8 mouse cellular contexts compared by ENCODE assay signal in genomic region chrX:157491944-157492726, GRCm38 (mm10). TPM values are rescaled to one million over a fixed set of nuclear protein-coding genes. Genes with fewer than 3 reads are reported as not detected.
DNase-seq lines count a peak whose midpoint lies in the region; ATAC-seq lines count a peak whose summit lies in the region.

Gene Sms, minus strand, starts transcription at chrX:157492287.

- peak within 1 kb of the TSS; percentile 56 for H3K4me2 ChIP-seq in forebrain, embryonic 16.5 days (ENCODE audit: low read length)

- H3K27me3 ChIP-seq in forebrain, embryonic 16.5 days (replicated peaks; ENCODE audit: control insufficient read depth, insufficient read depth, low read length) = no peaks in the 10 kb centered on the region

- H3K4me3 ChIP-seq in forebrain, embryonic 16.5 days (replicated peaks; ENCODE audit: low read length) = peak within 1 kb of the TSS; percentile 60

- H3K9me3 ChIP-seq in forebrain, embryonic 16.5 days (ENCODE audit: control insufficient read depth, low read length) = no peaks in the 10 kb centered on the region

- H3K9ac ChIP-seq in forebrain, embryonic 16.5 days (replicated peaks; ENCODE audit: low read depth, low read length) = peak within 1 kb of the TSS; percentile 72

- WGBS in forebrain, embryonic 16.5 days = 26% methylated on average over 44 of the region's 45 CpGs

- peaks cover 8% of the 10 kb centered on the region for H3K4me1 ChIP-seq in forebrain, embryonic 16.5 days (replicated peaks; ENCODE audit: control insufficient read depth, insufficient read depth, low read length)

- peak within 1 kb of the TSS; percentile 94 for H3K27ac ChIP-seq in forebrain, embryonic 16.5 days (ENCODE audit: low read length)

- DNase-seq in MEL-GATA-1-ER (ENCODE audit: extremely low read depth, low read depth) = peak; percentile 81
- peak; percentile 52 for DNase-seq in c-Kit-positive CD71-positive TER-119-positive erythroid progenitor cells, embryonic 14.5 days (ENCODE audit: low spot score)
- DNase-seq in heart, postnatal 36 days = peak; percentile 50 to 63
- peak; percentile 10 to 23 for DNase-seq in layer of hippocampus, adult 8-10 months (ENCODE audit: low spot score in 2 of 2)
- DNase-seq in lung, postnatal 10 days = peak; percentile 56
- DNase-seq in ovary, postnatal 14 days (ENCODE audit: low spot score) = peak; percentile 7
- peak; percentile 73 to 77 for DNase-seq in thymus, postnatal 36 days

- peak; percentile 87 for ATAC-seq in forebrain, embryonic 16.5 days

- no peaks in the 10 kb centered on the region for H3K36me3 ChIP-seq in forebrain, embryonic 16.5 days (ENCODE audit: control insufficient read depth, insufficient read depth)

- intact Hi-C loops in heart, postnatal 36 days (cut with DNase I) = loop anchor here (5.0 kb wide), 1 partner anchor 105 kb away; the partner anchor contains the start of gene Mbtps2

RNA-seq across cellular contexts. Expression of gene Sms, which starts in this region (rescaled TPM):
- polyA plus RNA-seq in forebrain, embryonic 16.5 days (2015; fragmentation: Nextera tagmentation; extraction: Ambion mirVana) = 91.3 and 99.7 TPM in 2 replicates
- 10 to 100 TPM; 33.8 to 49.8 TPM for total RNA-seq in heart, postnatal 36 days (2021)
- total RNA-seq in layer of hippocampus, adult 8-10 months (2022) = 100 to 1,000 TPM in 1 of 4 experiments, 10 to 100 TPM in 3; 69.7 to 105 (median 90.4) TPM

Comparison
In these comparisons a context has a peak if more than half of its experiments do, and no peak if none do; other contexts are left out.
1. Peak in every context shown above with its lines: DNase-seq, ATAC-seq, H3K4me3 ChIP-seq and H3K27ac ChIP-seq.
2. DNase-seq: peak in every context shown above with its lines; median percentile 81 in MEL-GATA-1-ER; 75 in thymus, postnatal 36 days; 56 in heart, postnatal 36 days; 56 in lung, postnatal 10 days; 52 in c-Kit-positive CD71-positive TER-119-positive erythroid progenitor cells, embryonic 14.5 days; 16 in layer of hippocampus, adult 8-10 months; 7 in ovary, postnatal 14 days.